ENCODE assay signal across 24 mouse cellular contexts in genomic region chr3:39344078-39344477, GRCm38 (mm10).
DNase-seq lines count a peak whose midpoint lies in the region; ATAC-seq and TF ChIP-seq lines count a peak whose summit lies in the region.
"Had no signal": no experiment of that assay in that cellular context is flagged by ENCODE, and none has a peak within 500 bp of the region (broad histone marks: within the 10 kb centered on the region; RNA-seq: fewer than 3 reads in every experiment).

No protein-coding gene starts in this region.

- H3K9me3 ChIP-seq in kidney, embryonic 16.5 days (ENCODE audit: low read length): no peaks in the 10 kb centered on the region
- H3K9me3 ChIP-seq in limb, embryonic 14.5 days (ENCODE audit: control insufficient read depth, low read length): no peaks in the 10 kb centered on the region
- H3K9me3 ChIP-seq: embryonic facial prominence, embryonic 15.5 days; forebrain, embryonic 10.5 days; G1E; heart, embryonic 15.5 days; hindbrain, embryonic 13.5 days had no signal

- H3K9ac ChIP-seq in kidney, embryonic 16.5 days (replicated peaks; ENCODE audit: low read length): no peak overlapping the region
- H3K9ac ChIP-seq in limb, embryonic 14.5 days (ENCODE audit: low read depth, low read length, severe bottlenecking): no peak overlapping the region
- H3K9ac ChIP-seq: embryonic facial prominence, embryonic 15.5 days; heart, embryonic 15.5 days; hindbrain, embryonic 13.5 days had no signal

- POLR2A ChIA-PET in Patski (lab: Charles Lee): no interaction called here

- in situ Hi-C loops in Patski (cut with MboI; ENCODE audit: low pct_unique_long_range_greater_than_20kb): no loop called here

- no peak for TF ChIP-seq POLR2A in limb, embryonic 14.5 days (IDR thresholded peaks at IDR 0.05; ENCODE audit: borderline replicate concordance, extremely low read depth, insufficient read depth, insufficient read length)

- H3K4me1 ChIP-seq in kidney, embryonic 16.5 days (ENCODE audit: insufficient read depth, low read length): no peaks in the 10 kb centered on the region
- peaks cover 12% of the 10 kb centered on the region for H3K4me1 ChIP-seq in limb, embryonic 14.5 days (ENCODE audit: control insufficient read depth, insufficient read depth, low read length)
- H3K4me1 ChIP-seq: embryonic facial prominence, embryonic 15.5 days; forebrain, embryonic 10.5 days; heart, embryonic 15.5 days; hindbrain, embryonic 13.5 days had no signal

- ATAC-seq in kidney, embryonic 16.5 days (ENCODE audit: low FRiP score, low TSS enrichment): peak; percentile 85
- ATAC-seq in Patski: no peak
- 0 out of 2 replicates have a peak, but pooled peaks have one; percentile 34 for ATAC-seq in limb, embryonic 14.5 days (ENCODE audit: low FRiP score, low read depth)
- ATAC-seq in granulocyte monocyte progenitor cell, adult 5-6 weeks (replicated peaks; ENCODE audit: poor library complexity, severe bottlenecking): no peak
- ATAC-seq: CD4-positive, CD25-positive, alpha-beta regulatory T cell, adult 4 months; forebrain, embryonic 14.5 days had no signal

- CTCF ChIA-PET in Patski (lab: Charles Lee): interaction anchor here (0.7 to 2.6 kb wide), 3 partner anchors 9 to 11 kb away, joined by 3 to 8 read pairs (median 4); no protein-coding TSS in a partner anchor

- no peaks in the 10 kb centered on the region for H3K36me3 ChIP-seq in kidney, embryonic 16.5 days (ENCODE audit: insufficient read depth, low read length)
- no peaks in the 10 kb centered on the region for H3K36me3 ChIP-seq in limb, embryonic 14.5 days (ENCODE audit: control insufficient read depth, insufficient read depth, low read length)
- H3K36me3 ChIP-seq: embryonic facial prominence, embryonic 15.5 days; forebrain, embryonic 10.5 days; G1E; heart, embryonic 15.5 days; hindbrain, embryonic 13.5 days had no signal

- TF ChIP-seq CTCF in Patski (IDR thresholded peaks at IDR 0.05): no peak

- H3K4me2 ChIP-seq in kidney, embryonic 16.5 days (replicated peaks; ENCODE audit: low read depth, low read length): no peak overlapping the region
- H3K4me2 ChIP-seq in limb, embryonic 14.5 days (replicated peaks; ENCODE audit: low read depth, low read length, severe bottlenecking): no peak overlapping the region
- H3K4me2 ChIP-seq: embryonic facial prominence, embryonic 15.5 days; heart, embryonic 11.5 days; heart, embryonic 15.5 days; hindbrain, embryonic 13.5 days had no signal

- H3K27me3 ChIP-seq in kidney, embryonic 16.5 days (ENCODE audit: insufficient read depth, low read length): no peaks in the 10 kb centered on the region
- peaks cover 30% of the 10 kb centered on the region for H3K27me3 ChIP-seq in Patski
- H3K27me3 ChIP-seq in limb, embryonic 14.5 days (ENCODE audit: control insufficient read depth, insufficient read depth, low read length): no peaks in the 10 kb centered on the region
- H3K27me3 ChIP-seq: embryonic facial prominence, embryonic 15.5 days; heart, embryonic 15.5 days; hindbrain, embryonic 13.5 days had no signal

- WGBS in kidney, embryonic 16.5 days: 20% methylated on average over 3 of the region's 3 CpGs
- WGBS in limb, embryonic 14.5 days: 12% methylated on average over 3 of the region's 3 CpGs

- no peak overlapping the region for H3K4me3 ChIP-seq in kidney, embryonic 16.5 days (ENCODE audit: low read length)
- no peak overlapping the region for H3K4me3 ChIP-seq in limb, embryonic 14.5 days (replicated peaks; ENCODE audit: low read length)
- H3K4me3 ChIP-seq: embryonic facial prominence, embryonic 15.5 days; erythroblast, embryonic 14.5 days; forebrain, embryonic 10.5 days; heart, adult 2 months; heart, embryonic 15.5 days; hindbrain, embryonic 13.5 days had no signal

- H3K27ac ChIP-seq in kidney, embryonic 16.5 days (ENCODE audit: low read length): no peak overlapping the region
- H3K27ac ChIP-seq in limb, embryonic 14.5 days (replicated peaks; ENCODE audit: low read depth, low read length): no peak overlapping the region
- H3K27ac ChIP-seq: embryonic facial prominence, embryonic 15.5 days; forebrain, embryonic 10.5 days; heart, adult 2 months; heart, embryonic 15.5 days; hindbrain, embryonic 13.5 days had no signal

- peak; percentile 12 for DNase-seq in embryo, embryonic 10.5 days (ENCODE audit: low spot score)
- DNase-seq in embryo, embryonic 10 days (ENCODE audit: low spot score): no peak
- DNase-seq in kidney, postnatal 36 days: no peak
- DNase-seq in Patski (ENCODE audit: low read depth, low spot score): peak; percentile 27
- peak; percentile 33 for DNase-seq in limb, embryonic 14.5 days (ENCODE audit: low spot score)
- DNase-seq: adrenal gland, postnatal 10 days; B cell, adult 2 months; cerebellum, adult 11 months; cerebellum, adult 8-10 months; cerebellum, postnatal 14 days; gastrocnemius, postnatal 10 days; heart, adult 2 months; heart, postnatal 14 days had no signal

Comparison
In these comparisons a context has a peak if more than half of its experiments do, and no peak if none do; other contexts are left out.
1. DNase-seq: peak in embryo, embryonic 10.5 days (single experiment), Patski (single experiment) and limb, embryonic 14.5 days (single experiment); none in embryo, embryonic 10 days (single experiment) and kidney, postnatal 36 days (0 of 2).
2. ATAC-seq: peak in kidney, embryonic 16.5 days (single experiment) and limb, embryonic 14.5 days (single experiment); none in Patski (single experiment) and granulocyte monocyte progenitor cell, adult 5-6 weeks (single experiment).